Mouse (Mus musculus): Measurements from ENCODE around the gene Hbb-bs.
"Not testable (repeated sequence)": the region's sequence is repeated elsewhere in the genome, so short reads cannot be mapped to it uniquely, and the experiment has no call there.

Hbb-bs gene

DNA sequence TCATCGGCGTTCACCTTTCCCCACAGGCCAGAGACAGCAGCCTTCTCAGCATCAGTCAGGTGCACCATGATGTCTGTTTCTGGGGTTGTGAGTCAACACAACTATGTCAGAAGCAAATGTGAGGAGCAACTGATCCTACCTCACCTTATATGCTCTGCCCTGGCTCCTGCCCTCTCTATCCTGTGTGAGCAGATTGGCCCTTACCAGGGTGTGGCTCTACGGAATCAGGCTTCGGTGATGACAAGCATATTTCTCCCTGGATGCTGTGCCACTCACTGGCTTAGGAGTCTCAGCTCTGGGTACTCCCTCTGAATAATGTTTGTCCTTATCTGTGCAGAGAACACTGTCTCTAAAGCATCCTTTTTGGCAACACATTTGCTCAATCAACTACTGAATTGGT is at the start of gene Hbb-bs:
Gene Hbb-bs (minus strand): TSS at position 289 of the 400 bp plus-strand sequence.
- no peak for DNase-seq (ENCODE audit: low read depth, low spot score)

- no peak for DNase-seq (ENCODE audit: low read depth, low spot score)
Observed at GRCm38 (mm10) chr7:103877093-103877492, 49.2 kb upstream of the Hbb-bs start.

DNA sequence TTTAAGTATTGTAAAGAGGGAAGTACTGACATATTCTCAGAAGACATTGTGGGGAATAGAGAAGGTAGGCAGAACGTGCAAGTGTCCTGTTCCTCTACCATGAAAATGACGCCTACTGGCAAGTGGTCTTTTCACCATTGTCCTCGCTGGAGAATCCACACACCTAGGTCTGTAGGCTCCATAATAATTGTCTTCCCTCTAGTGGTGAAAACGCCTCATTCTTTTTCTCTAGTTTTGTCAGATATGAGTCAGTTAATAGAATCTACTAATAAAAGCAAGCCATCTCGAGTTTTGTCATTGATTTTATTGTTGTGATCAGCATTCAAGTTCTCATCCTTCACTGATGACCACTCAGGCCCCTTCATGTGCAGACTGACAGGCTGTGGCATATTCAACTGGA is 46.6 kb upstream of the Hbb-bs start:
- no peak for DNase-seq (ENCODE audit: low read depth, low spot score)

DNA sequence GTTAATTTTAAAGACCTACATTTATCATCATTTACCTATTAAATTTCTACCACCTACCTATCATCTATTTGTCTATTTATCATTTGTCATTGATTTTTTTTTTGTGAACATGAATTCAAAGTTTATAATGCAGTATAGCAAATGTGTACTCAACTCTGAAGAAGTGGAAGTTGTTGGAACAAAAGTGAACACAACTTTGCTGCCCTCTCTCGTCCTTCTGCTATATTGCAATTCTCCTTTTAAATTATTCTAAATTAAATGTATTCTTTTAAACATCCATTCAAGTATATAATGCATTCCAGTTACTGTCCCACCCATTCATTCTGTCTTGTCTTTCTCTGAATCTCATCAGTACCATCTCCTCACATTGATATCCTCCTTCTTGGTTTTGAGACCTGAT is 45.2 kb upstream of the Hbb-bs start:
- DNase-seq (ENCODE audit: low read depth, low spot score), result no peak

DNA sequence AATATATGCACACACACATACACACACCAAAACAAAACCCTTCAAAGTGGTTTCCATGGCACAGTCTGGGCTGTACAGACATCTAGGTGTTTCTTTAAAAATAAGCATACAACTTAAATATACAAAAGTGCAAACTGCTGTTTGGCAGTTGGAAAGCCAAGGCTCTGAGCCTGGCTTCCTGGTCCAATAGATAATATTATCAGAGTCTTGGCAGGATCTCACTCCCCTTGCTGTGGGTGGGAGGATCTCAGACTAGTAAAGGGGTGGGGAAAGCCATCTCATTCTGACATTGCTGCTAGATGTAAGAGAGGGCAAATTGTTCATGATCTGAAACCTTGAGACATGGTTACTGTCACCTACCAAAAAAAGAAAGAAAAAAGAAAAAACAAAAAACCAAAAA is 42.8 kb upstream of the Hbb-bs start:
- DNase-seq (ENCODE audit: low read depth, low spot score), result no peak

DNA sequence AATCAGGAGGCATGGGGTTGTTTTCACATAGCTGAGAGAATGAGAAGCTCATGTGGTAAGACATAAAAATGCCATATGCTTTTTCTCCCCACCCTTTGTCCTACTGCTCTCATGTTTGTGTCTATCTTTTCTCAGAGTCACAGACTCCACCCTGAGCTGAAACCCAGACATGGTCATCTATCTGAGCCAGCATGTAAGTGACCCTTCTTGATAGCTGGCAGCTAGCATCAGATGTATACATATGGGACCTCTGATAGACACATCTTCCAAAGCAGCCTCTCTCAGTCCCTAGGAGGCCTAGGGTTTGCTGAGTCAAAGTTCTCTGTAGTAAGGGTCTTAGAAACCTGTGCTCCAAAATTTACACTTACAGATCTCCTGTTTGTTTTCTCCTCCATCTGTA is 37.8 kb upstream of the Hbb-bs start:
- DNase-seq (ENCODE audit: low read depth, low spot score), result no peak

- no peak for DNase-seq (ENCODE audit: low read depth, low spot score)
Observed at GRCm38 (mm10) chr7:103861531-103861930, 33.6 kb upstream of the Hbb-bs start.

GRCm38 (mm10) chr7:103860855-103861254 is 33.0 kb upstream of the Hbb-bs start:
- DNase-seq (ENCODE audit: low read depth, low spot score), result no peak

- DNase-seq (ENCODE audit: low read depth, low spot score), result no peak
Observed at GRCm38 (mm10) chr7:103859076-103859475, 31.2 kb upstream of the Hbb-bs start.

DNA sequence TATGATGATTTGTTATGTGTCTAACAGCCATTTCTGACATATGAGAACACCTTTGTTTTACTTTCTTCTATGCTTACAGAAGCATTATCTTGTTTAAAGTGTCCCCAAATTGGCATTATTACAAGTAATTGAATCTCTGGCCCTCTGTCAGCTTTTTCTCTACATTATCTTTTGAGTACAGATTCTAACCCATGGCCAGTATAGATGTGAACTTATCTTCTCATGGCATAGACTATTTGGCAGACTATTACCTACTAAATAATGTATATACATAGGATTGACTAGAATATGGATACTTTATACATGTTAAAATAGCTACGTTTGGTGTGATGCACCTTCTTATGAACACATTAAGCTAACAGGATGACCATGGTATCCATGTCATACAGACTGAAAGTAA is 26.8 kb upstream of the Hbb-bs start:
- no peak for DNase-seq (ENCODE audit: low read depth, low spot score)

DNA sequence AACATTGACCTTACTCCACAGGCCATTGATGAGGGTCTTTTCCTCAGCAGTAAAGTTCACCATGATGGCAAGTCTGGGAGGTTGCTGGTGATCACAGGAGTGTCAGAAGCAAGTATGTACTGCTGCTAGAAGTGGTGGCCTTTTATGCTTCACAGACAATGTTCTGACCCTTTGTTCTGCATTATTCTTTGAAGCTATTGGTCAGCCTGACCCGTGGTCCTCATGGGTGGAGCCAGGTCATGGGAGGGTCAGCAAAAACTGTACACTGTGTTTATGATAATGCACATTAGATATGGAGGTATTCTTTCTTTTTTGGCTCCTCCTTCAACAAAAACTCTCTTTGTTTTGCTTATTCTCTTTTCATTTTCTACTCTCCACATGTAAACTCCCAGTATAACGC is 25.2 kb upstream of the Hbb-bs start, which contains the start of gene Hbb-y:
Gene Hbb-y (minus strand): TSS at position 127 of the 400 bp plus-strand sequence.
- DNase-seq (ENCODE audit: low read depth, low spot score), result no peak

- DNase-seq (ENCODE audit: low read depth, low spot score), result no peak
Observed at GRCm38 (mm10) chr7:103844525-103845325, 16.8 kb upstream of the Hbb-bs start.

GRCm38 (mm10) chr7:103843034-103843433 is 15.1 kb upstream of the Hbb-bs start, which contains the start of gene Hbb-bh1:
TSS of gene Hbb-bh1 (minus strand) at chr7:103843164.
- DNase-seq (ENCODE audit: low read depth, low spot score), result no peak

DNA sequence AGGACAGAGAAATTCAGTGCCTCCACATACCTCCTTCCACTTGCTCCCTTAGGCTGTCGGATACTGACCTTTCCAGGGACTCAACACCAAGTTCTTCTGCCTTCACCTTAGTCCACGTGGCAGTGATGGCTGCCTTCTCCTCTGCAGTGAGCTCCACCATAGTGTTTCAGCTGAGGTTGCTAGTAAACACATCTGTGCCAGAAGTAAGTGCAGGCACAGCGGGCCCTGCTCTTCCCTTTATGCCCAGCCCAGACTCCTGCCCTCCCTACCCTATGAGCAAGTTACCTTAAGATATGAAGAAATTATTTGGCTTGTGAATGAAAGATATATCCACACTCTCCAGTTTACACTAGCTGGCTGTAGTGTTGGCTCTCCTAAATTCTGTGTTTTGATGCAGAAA is 12.4 kb upstream of the Hbb-bs start, which contains the start of gene Hbb-bh2:
Gene Hbb-bh2 (minus strand): TSS at position 253 of the 400 bp plus-strand sequence.
- no peak for DNase-seq (ENCODE audit: low read depth, low spot score)

GRCm38 (mm10) chr7:103827139-103827538 is 757 bp downstream of the Hbb-bs start:
- not testable (repeated sequence) for DNase-seq (ENCODE audit: low read depth, low spot score)

DNA sequence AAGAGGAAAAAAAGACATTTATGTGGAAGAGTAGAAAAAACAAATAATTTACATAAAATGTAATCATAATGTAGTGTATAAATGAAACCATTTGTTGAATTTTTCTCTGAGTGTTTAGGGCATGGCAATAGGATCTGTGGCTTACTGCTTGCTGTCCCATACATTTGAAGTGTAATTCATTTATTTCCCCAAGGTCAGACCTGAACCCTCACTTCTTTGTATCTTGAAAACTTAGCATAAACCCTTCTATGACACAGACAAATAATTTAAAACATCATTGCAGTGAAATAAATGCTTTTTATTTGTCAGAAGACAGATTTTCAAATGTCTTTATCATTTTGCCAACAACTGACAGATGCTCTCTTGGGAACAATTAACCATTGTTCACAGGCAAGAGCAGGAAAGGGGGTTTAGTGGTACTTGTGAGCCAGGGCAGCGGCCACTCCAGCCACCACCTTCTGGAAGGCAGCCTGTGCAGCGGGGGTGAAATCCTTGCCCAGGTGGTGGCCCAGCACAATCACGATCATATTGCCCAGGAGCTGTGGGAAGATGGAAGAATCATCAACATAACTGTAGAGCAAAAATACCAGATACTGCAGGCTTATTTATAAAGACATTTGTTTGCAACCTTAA is 1.5 kb downstream of the Hbb-bs start:
- no peak for DNase-seq (ENCODE audit: low read depth, low spot score)

GRCm38 (mm10) chr7:103825536-103826254 is 2.2 kb downstream of the Hbb-bs start:
- no peak for DNase-seq (ENCODE audit: low read depth, low spot score)

- no peak for DNase-seq (ENCODE audit: low read depth, low spot score)
Observed at GRCm38 (mm10) chr7:103824597-103824996, 3.3 kb downstream of the Hbb-bs start.

DNA sequence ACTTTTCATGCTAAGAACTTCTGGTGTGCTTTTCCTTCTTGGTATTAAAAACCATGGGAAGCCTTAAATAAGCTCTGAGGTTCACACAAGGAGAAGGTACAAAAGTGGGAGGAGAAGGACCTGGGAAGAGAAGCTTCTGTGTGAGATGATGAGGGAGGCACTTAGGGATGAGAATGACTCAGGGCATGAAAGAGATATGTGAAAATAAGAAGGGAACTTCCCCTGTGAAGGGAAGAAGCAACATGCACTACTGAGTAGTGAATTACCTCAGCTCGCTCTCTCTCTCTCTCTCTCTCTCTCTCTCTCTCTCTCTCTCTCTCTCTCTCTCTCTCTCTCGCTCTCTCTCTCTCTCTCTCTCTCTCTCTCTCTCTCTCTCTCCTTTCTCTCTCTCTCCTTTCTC is 12.8 kb downstream of the Hbb-bs start:
- DNase-seq (ENCODE audit: low read depth, low spot score), result not testable (repeated sequence)

DNA sequence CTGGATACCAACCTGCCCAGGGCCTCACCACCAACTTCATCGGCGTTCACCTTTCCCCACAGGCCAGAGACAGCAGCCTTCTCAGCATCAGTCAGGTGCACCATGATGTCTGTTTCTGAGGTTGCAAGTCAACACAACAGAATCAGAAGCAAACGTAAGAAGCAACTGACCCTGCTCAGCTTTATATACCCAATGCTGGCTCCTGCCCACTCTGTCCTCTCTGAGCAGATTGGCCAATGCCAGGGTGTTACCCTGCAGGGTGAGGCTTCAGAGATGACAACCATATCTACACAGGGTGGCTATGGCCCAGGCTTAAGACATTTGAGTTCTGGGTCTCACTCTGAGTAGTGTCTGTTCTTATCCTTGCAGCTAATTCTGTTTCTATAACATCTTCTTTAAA is 14.1 kb downstream of the Hbb-bs start, which contains the start of gene Hbb-bt:
Gene Hbb-bt (minus strand): TSS at position 231 of the 400 bp plus-strand sequence.
- DNase-seq (ENCODE audit: low read depth, low spot score), result no peak

DNA sequence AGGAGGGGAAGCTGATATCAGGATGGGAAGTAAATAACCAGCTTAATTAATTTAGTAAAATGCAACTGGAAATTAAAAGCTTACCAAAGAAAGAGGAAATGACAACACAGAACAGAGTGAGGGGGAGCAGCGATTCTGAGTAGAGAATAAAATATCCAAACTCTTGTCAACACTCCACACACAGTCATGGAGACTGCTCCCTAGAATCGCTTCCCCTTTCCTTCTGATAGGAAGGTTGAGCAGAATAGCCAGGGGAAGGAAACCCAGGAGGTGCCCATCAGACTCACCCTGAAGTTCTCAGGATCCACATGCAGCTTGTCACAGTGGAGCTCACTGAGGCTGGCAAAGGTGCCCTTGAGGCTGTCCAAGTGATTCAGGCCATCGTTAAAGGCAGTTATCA is 14.7 kb downstream of the Hbb-bs start:
- not testable (repeated sequence) for DNase-seq (ENCODE audit: low read depth, low spot score)

GRCm38 (mm10) chr7:103812174-103812573 is 15.7 kb downstream of the Hbb-bs start:
- no peak for DNase-seq (ENCODE audit: low read depth, low spot score)

Data from brain, embryonic 18.5 days (tissue).